27 mouse cellular contexts compared by ENCODE assay signal in the genomic region with DNA sequence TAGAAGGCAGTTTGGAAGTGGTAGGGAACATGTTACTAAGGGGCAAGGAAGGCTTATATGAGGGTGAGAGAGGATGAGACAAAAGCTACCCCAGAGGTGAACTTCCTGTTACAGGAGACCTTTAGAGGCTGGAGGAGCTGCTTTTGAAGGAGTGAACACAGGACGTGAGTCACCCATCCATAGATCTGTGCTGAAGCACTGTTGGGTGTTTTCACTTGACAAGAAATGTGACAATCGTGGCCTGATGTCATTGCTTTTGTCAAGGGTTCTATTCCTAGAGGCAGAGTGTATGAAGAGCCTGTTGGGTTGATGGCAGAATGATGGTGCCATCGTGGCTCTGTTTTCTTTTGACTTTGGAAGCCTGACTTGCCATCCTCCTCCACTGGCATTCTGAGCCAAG. TPM values are rescaled to one million over a fixed set of nuclear protein-coding genes. Genes with fewer than 3 reads are reported as not detected.
DNase-seq lines count a peak whose midpoint lies in the region; ATAC-seq and TF ChIP-seq lines count a peak whose summit lies in the region.
"Had no signal": no experiment of that assay in that cellular context is flagged by ENCODE, and none has a peak within 500 bp of the region (broad histone marks: within the 10 kb centered on the region; RNA-seq: fewer than 3 reads in every experiment).

No protein-coding gene starts in this region.

- DNase-seq in left cerebral cortex, adult 2 months (ENCODE audit: extremely low spot score in 1 of 2, low spot score in 2 of 2), result peak in 1 of 2 experiments; percentile 20
- DNase-seq in left cerebral cortex, adult 18-20 months (ENCODE audit: low spot score in 2 of 2), result no peak
- DNase-seq in 416B (ENCODE audit: low read depth), result peak; percentile 70
- peak; percentile 48 for DNase-seq in T-cell, adult 2 months (ENCODE audit: low spot score)
- DNase-seq in embryo, embryonic 9.5 days (ENCODE audit: extremely low spot score), result no peak
- no peak for DNase-seq in cerebellum, adult 18-20 months
- DNase-seq in limb, embryonic 10.5 days (ENCODE audit: low spot score), result no peak
- DNase-seq: adrenal gland, adult 8-10 months; adrenal gland, postnatal 36 days; cerebellum, adult 11 months; cerebellum, adult 9-11 months; gastrocnemius, postnatal 14 days; heart, adult 2 months; heart, postnatal 14 days had no signal

- no peaks in the 10 kb centered on the region for H3K4me1 ChIP-seq in limb, embryonic 10.5 days
- H3K4me1 ChIP-seq: embryonic facial prominence, embryonic 15.5 days; forebrain, embryonic 10.5 days; forebrain, embryonic 15.5 days; hindbrain, embryonic 13.5 days had no signal

- H3K27ac ChIP-seq in left cerebral cortex, adult 2 months, result peak overlapping the region; percentile 38; the same call in 1 of the 2 replicates
- no peak overlapping the region for H3K27ac ChIP-seq in limb, embryonic 10.5 days
- H3K27ac ChIP-seq: embryonic facial prominence, embryonic 15.5 days; forebrain, embryonic 10.5 days; forebrain, embryonic 15.5 days; heart, adult 2 months; heart, embryonic 15.5 days; hindbrain, embryonic 13.5 days; hindbrain, postnatal 0 days had no signal

- no peaks in the 10 kb centered on the region for H3K9me3 ChIP-seq in limb, embryonic 10.5 days (replicated peaks)
- H3K9me3 ChIP-seq: embryonic facial prominence, embryonic 15.5 days; forebrain, embryonic 10.5 days; forebrain, embryonic 15.5 days; heart, embryonic 15.5 days; hindbrain, embryonic 13.5 days had no signal

- H3K27me3 ChIP-seq in limb, embryonic 10.5 days (ENCODE audit: low read depth, poor library complexity, severe bottlenecking), result no peaks in the 10 kb centered on the region
- H3K27me3 ChIP-seq: CH12.LX; embryonic facial prominence, embryonic 15.5 days; forebrain, embryonic 15.5 days; heart, embryonic 15.5 days; hindbrain, embryonic 13.5 days; Patski had no signal

- intact Hi-C loops in left cerebral cortex, adult 2 months (cut with DNase I), result no loop called here

- peaks cover 61% of the 10 kb centered on the region for H3K36me3 ChIP-seq in limb, embryonic 10.5 days

- peak; percentile 94 for ATAC-seq in inflammation-experienced regulatory T-cells, adult 6 months
- ATAC-seq: forebrain, embryonic 15.5 days; hindbrain, postnatal 0 days; intestine, embryonic 16.5 days; Patski had no signal

- TF ChIP-seq CTCF in left cerebral cortex, adult 2 months (IDR thresholded peaks at IDR 0.05), result no peak

- no peak overlapping the region for H3K4me3 ChIP-seq in left cerebral cortex, adult 2 months
- H3K4me3 ChIP-seq in limb, embryonic 10.5 days, result no peak overlapping the region
- H3K4me3 ChIP-seq: embryonic facial prominence, embryonic 15.5 days; erythroblast, embryonic 14.5 days; forebrain, embryonic 10.5 days; forebrain, embryonic 15.5 days; heart, adult 2 months; heart, embryonic 15.5 days; hindbrain, embryonic 13.5 days had no signal

- 93% methylated on average over 3 of the region's 3 CpGs for WGBS in limb, embryonic 10.5 days

RNA-seq across cellular contexts. Expression of gene Ctrl, which starts 14.3 kb away (rescaled TPM):
- total RNA-seq in left cerebral cortex, adult 2 months (2021), result 1 to 10 TPM; 1.5 to 2.6 TPM
- 1 to 10 TPM; 1.9 to 2.4 TPM for total RNA-seq in left cerebral cortex, adult 18-20 months (2021)
- polyA plus RNA-seq in inflammation-experienced regulatory T-cells, adult 6 months (2017; shearing (Covaris generic)), result 1 to 10 TPM; 3.0 to 4.1 (median 3.4) TPM
- 1.6 and 2.0 TPM in 2 replicates for polyA plus RNA-seq in limb, embryonic 10.5 days (2016; fragmentation: Nextera tagmentation; extraction: Ambion mirVana)
- total RNA-seq: gastrocnemius, postnatal 14 days; hematopoietic stem cell, adult 5-6 weeks had no signal
- polyA plus RNA-seq: erythroblast, embryonic 14.5 days had no signal

RNA-seq across cellular contexts. Expression of gene Psmb10, which starts 18.9 kb away (rescaled TPM):
- total RNA-seq in left cerebral cortex, adult 2 months (2021), result 10 to 100 TPM; 90.3 to 91.9 TPM
- total RNA-seq in left cerebral cortex, adult 18-20 months (2021), result 10 to 100 TPM; 92.9 to 93.3 TPM
- polyA plus RNA-seq in inflammation-experienced regulatory T-cells, adult 6 months (2017; shearing (Covaris generic)), result 100 to 1,000 TPM; 368 to 388 (median 373) TPM
- 28.9 and 40.3 TPM in 2 replicates for polyA plus RNA-seq in limb, embryonic 10.5 days (2016; fragmentation: Nextera tagmentation; extraction: Ambion mirVana)

RNA-seq across cellular contexts. Expression of gene Pskh1, which starts 19.1 kb away (rescaled TPM):
- 1 to 10 TPM; 6.6 to 8.7 TPM for total RNA-seq in left cerebral cortex, adult 2 months (2021)
- 1 to 10 TPM; 6.6 to 7.6 TPM for total RNA-seq in left cerebral cortex, adult 18-20 months (2021)
- 10 to 100 TPM; 10.0 to 14.4 (median 11.1) TPM for polyA plus RNA-seq in inflammation-experienced regulatory T-cells, adult 6 months (2017; shearing (Covaris generic))
- polyA plus RNA-seq in limb, embryonic 10.5 days (2016; fragmentation: Nextera tagmentation; extraction: Ambion mirVana), result 34.4 and 45.9 TPM in 2 replicates

RNA-seq across cellular contexts. Expression of gene Lcat, which starts 23.8 kb away (rescaled TPM):
- 10 to 100 TPM; 25.3 to 25.8 TPM for total RNA-seq in left cerebral cortex, adult 2 months (2021)
- 10 to 100 TPM; 22.8 to 26.4 TPM for total RNA-seq in left cerebral cortex, adult 18-20 months (2021)
- polyA plus RNA-seq in inflammation-experienced regulatory T-cells, adult 6 months (2017; shearing (Covaris generic)), result under 1 TPM; 0.44 to 0.67 (median 0.45) TPM
- polyA plus RNA-seq in limb, embryonic 10.5 days (2016; fragmentation: Nextera tagmentation; extraction: Ambion mirVana), result 2.0 and 2.1 TPM in 2 replicates
- total RNA-seq: hematopoietic stem cell, adult 5-6 weeks had no signal

RNA-seq across cellular contexts. Expression of gene Nrn1l, which starts 26.0 kb away (rescaled TPM):
- total RNA-seq in left cerebral cortex, adult 2 months (2021), result 1 to 10 TPM; 3.5 to 3.7 TPM
- total RNA-seq in left cerebral cortex, adult 18-20 months (2021), result 1 to 10 TPM; 3.6 to 4.1 TPM
- 1 to 10 TPM in 2 of 3 experiments, not detected in 1; 1.2 to 1.8 TPM for polyA plus RNA-seq in inflammation-experienced regulatory T-cells, adult 6 months (2017; shearing (Covaris generic))
- polyA plus RNA-seq in limb, embryonic 10.5 days (2016; fragmentation: Nextera tagmentation; extraction: Ambion mirVana), result 0.41 TPM in 1 of 2 replicates, not detected in the other
- total RNA-seq: hematopoietic stem cell, adult 5-6 weeks had no signal
- polyA plus RNA-seq: forebrain, embryonic 15.5 days; heart, embryonic 11.5 days had no signal

Comparison
In these comparisons a context has a peak if more than half of its experiments do, and no peak if none do; other contexts are left out.
1. DNase-seq: peak in 416B (single experiment) and T-cell, adult 2 months (single experiment); none in left cerebral cortex, adult 18-20 months (0 of 2), embryo, embryonic 9.5 days (single experiment), cerebellum, adult 18-20 months (0 of 2) and limb, embryonic 10.5 days (single experiment).